Mouse (Mus musculus) bone marrow macrophage, adult 2 months (primary cell): ENCODE measurements at regions not wholly inside any gene's neighbourhood (a gene's known extent, or its start where the extent isn't known, plus 50 kb on each side); places are given as distances from the start of the nearest gene placed in this dataset.

Experiments
- CTCF ChIP-seq: IDR thresholded peaks from 2 replicates; pipeline ENCODE4 v1.5.1; 2012; ENCODE audit warnings: low read depth, mild to moderate bottlenecking, low read length, moderate library complexity
- POLR2A ChIP-seq: IDR thresholded peaks from 2 replicates; pipeline ENCODE4 v1.6.1; 2012; ENCODE audit warnings: mild to moderate bottlenecking, low read depth, low read length, borderline replicate concordance

GRCm38 (mm10) chr5:51329142-51329541, 238.4 kb downstream of the Ppargc1a start:
- TF ChIP-seq CTCF (no peak), POLR2A (no peak)
